Mouse (Mus musculus) spleen, adult 2 months (tissue): ENCODE measurements around the gene Gm6993.

Experiments used
- CTCF ChIP-seq: fragments of 200-500 bp; IDR thresholded peaks from 2 replicates; pipeline ENCODE4 v1.5.1; 2011; ENCODE audit warnings: mild to moderate bottlenecking, inconsistent platforms; ENCODE audit not compliant: insufficient read depth, insufficient read length, insufficient replicate concordance; ENCODE audit errors: extremely low read depth
- POLR2A ChIP-seq: fragments of 200-500 bp; IDR thresholded peaks from 2 replicates; pipeline ENCODE4 v1.6.1; 2011; ENCODE audit warnings: low read depth, low read length, inconsistent platforms

- TF ChIP-seq CTCF = no peak
- no peak for TF ChIP-seq POLR2A
Measured at GRCm38 (mm10) chr12:31213556-31213955, 27.0 kb upstream of the Gm6993 start.
